Mouse (Mus musculus) ovary, adult 2 months (tissue): ENCODE measurements around the gene Krt27. TPM values are rescaled to one million over a fixed set of nuclear protein-coding genes. Genes with fewer than 3 reads are reported as not detected.

ENCODE experiments used
- polyA plus RNA-seq: library from polyadenylated mRNA; depleted of rRNA; stranded (reverse); fragments of >200 nt; gene quantifications from 2 replicates; pipeline ENCODE4 v1.2.3, GENCODE M21; 2012; rRNA removed

Gene Krt27
- polyA plus RNA-seq = not detected in 2 replicates

GRCm38 (mm10) chr11:99351004-99351403 lies at the start of gene Krt27:
TSS of gene Krt27 (minus strand) at chr11:99351104.

GRCm38 (mm10) chr11:99389264-99389663 lies 38.4 kb upstream of the Krt27 start, which contains the start of gene Krt10:
TSS of gene Krt10 (minus strand) at chr11:99389364.

GRCm38 (mm10) chr11:99374803-99375202 lies 23.9 kb upstream of the Krt27 start, which contains the start of gene Krt28:
TSS of gene Krt28 (minus strand) at chr11:99374903.

GRCm38 (mm10) chr11:99337866-99338265 lies 13.0 kb downstream of the Krt27 start, which contains the start of gene Krt26:
TSS of gene Krt26 (minus strand) at chr11:99337966.

GRCm38 (mm10) chr11:99322851-99323250 lies 28.1 kb downstream of the Krt27 start, which contains the start of gene Krt25:
TSS of gene Krt25 (minus strand) at chr11:99322951.

Other genes with a start within 250 kb of the Krt27 start
- 1.5 and 1.7 TPM in 2 replicates for gene Ccr7, start 196.0 kb downstream of the Krt27 start, polyA plus RNA-seq
- gene Smarce1, start 120.1 kb downstream of the Krt27 start, polyA plus RNA-seq = 21.4 and 22.0 TPM in 2 replicates
- gene Krt222, start 107.0 kb downstream of the Krt27 start, polyA plus RNA-seq = 0.03 TPM in 1 of 2 replicates, not detected in the other
- not detected in 2 replicates for gene Krt24, start 65.8 kb downstream of the Krt27 start, polyA plus RNA-seq
- 0.15 TPM in 1 of 2 replicates, not detected in the other for gene Krt25, start 28.2 kb downstream of the Krt27 start, polyA plus RNA-seq
- gene Krt26, start 13.1 kb downstream of the Krt27 start, polyA plus RNA-seq = not detected in 2 replicates
- gene Krt28, start 23.8 kb upstream of the Krt27 start, polyA plus RNA-seq = 0.08 TPM in 1 of 2 replicates, not detected in the other
- 1.5 TPM in 2 replicates for gene Krt10, start 38.3 kb upstream of the Krt27 start, polyA plus RNA-seq
- gene Krt12, start 71.2 kb upstream of the Krt27 start, polyA plus RNA-seq = 0.87 and 2.0 TPM in 2 replicates
- gene Krt20, start 87.0 kb upstream of the Krt27 start, polyA plus RNA-seq = 0.58 and 0.64 TPM in 2 replicates
- gene Krt23, start 142.0 kb upstream of the Krt27 start, polyA plus RNA-seq = 0.72 and 0.79 TPM in 2 replicates
- gene Krt39, start 170.2 kb upstream of the Krt27 start, polyA plus RNA-seq = not detected in 2 replicates
- gene Krt40, start 192.1 kb upstream of the Krt27 start, polyA plus RNA-seq = not detected in 2 replicates
- not detected in 2 replicates for gene Krtap3-3, start 199.8 kb upstream of the Krt27 start, polyA plus RNA-seq
- gene Krtap3-2, start 205.7 kb upstream of the Krt27 start, polyA plus RNA-seq = not detected in 2 replicates
- gene Gm11939, start 208.4 kb upstream of the Krt27 start, polyA plus RNA-seq = not detected in 2 replicates
- gene Krtap3-1, start 215.5 kb upstream of the Krt27 start, polyA plus RNA-seq = not detected in 2 replicates
- not detected in 2 replicates for gene Krtap1-5, start 229.9 kb upstream of the Krt27 start, polyA plus RNA-seq
- not detected in 2 replicates for gene Krtap1-4, start 232.6 kb upstream of the Krt27 start, polyA plus RNA-seq
- gene Krtap1-3, start 240.2 kb upstream of the Krt27 start, polyA plus RNA-seq = not detected in 2 replicates
- gene Krtap9-3, start 247.0 kb upstream of the Krt27 start, polyA plus RNA-seq = not detected in 2 replicates